Mouse (Mus musculus) heart, postnatal 0 days (tissue): ENCODE data around the gene Hhipl1. TPM values are rescaled to one million over a fixed set of nuclear protein-coding genes. Genes with fewer than 3 reads are reported as not detected.

Source experiments
- ATAC-seq: fragments of 200-750 bp; cut with Nextera tagmentation; 2 replicates; pipeline ENCODE4 v1.8.0; 2017; ENCODE audit warnings: low read depth, moderate number of reproducible peaks, moderate library complexity; ENCODE audit not compliant: insufficient read depth
- DNase-seq: peaks from one replicate; pipeline ENCODE4 v3.0.0-alpha.2; 2016; ENCODE audit warnings: low spot score
- H3K27ac ChIP-seq: fragments of 300-500 bp; sonication (generic); 2 replicates; pipeline ENCODE4 v1.5.1; 2014; ENCODE audit warnings: low read depth, mild to moderate bottlenecking
- H3K27me3 ChIP-seq: fragments of 300-500 bp; sonication (generic); 2 replicates; pipeline ENCODE4 v1.6.1; 2014; ENCODE audit warnings: low read length, mixed read lengths; ENCODE audit not compliant: control insufficient read depth, insufficient read depth
- H3K36me3 ChIP-seq: fragments of 300-500 bp; sonication (generic); replicated peaks from 2 replicates; pipeline ENCODE4 v1.6.1; 2014; ENCODE audit warnings: low read length, mixed read lengths; ENCODE audit not compliant: control insufficient read depth, insufficient read depth
- H3K4me1 ChIP-seq: fragments of 300-500 bp; sonication (generic); 2 replicates; pipeline ENCODE4 v1.6.1; 2014; ENCODE audit warnings: antibody characterized with exemption; ENCODE audit not compliant: control insufficient read depth, insufficient read depth
- H3K4me2 ChIP-seq: fragments of 300-500 bp; sonication (generic); 2 replicates; pipeline ENCODE4 v1.6.1; 2014; ENCODE audit warnings: low read depth, mild to moderate bottlenecking, low read length, moderate library complexity
- H3K4me3 ChIP-seq: fragments of 300-500 bp; sonication (generic); 2 replicates; pipeline ENCODE4 v1.5.1; 2014; ENCODE audit warnings: low read depth, low read length
- H3K9ac ChIP-seq: fragments of 300-500 bp; sonication (generic); replicated peaks from 2 replicates; pipeline ENCODE4 v1.6.1; 2014; ENCODE audit warnings: low read depth, low read length, mixed read lengths
- H3K9me3 ChIP-seq: fragments of 300-500 bp; sonication (generic); replicated peaks from 2 replicates; pipeline ENCODE4 v1.6.1; 2016; ENCODE audit warnings: low read length; ENCODE audit not compliant: control insufficient read depth
- CTCF ChIP-seq: IDR thresholded peaks from 2 replicates; pipeline ENCODE4 v1.5.1; 2016; ENCODE audit warnings: antibody characterized with exemption, control low read depth, low read depth
- EP300 ChIP-seq: IDR thresholded peaks from 2 replicates; pipeline ENCODE4 v1.6.1; 2016; ENCODE audit warnings: antibody characterized with exemption, low read depth
- WGBS: fragments of 180-500 bp; shearing (Covaris S2); extraction: QIAGEN DNeasy Blood & Tissue Kit; methylation state at CpG from one replicate; pipeline ENCODE4 v1.1.7; 2014; 5-methylcytosine and 5-hydroxymethylcytosine counted together
- polyA plus RNA-seq: library from polyadenylated mRNA; unstranded; fragments of >200 nt; fragmentation: Nextera tagmentation; extraction: Ambion mirVana; gene quantifications from 2 replicates; pipeline ENCODE4 v1.2.1, GENCODE M21; 2015
- total RNA-seq: library from RNA; depleted of rRNA; stranded (reverse); fragments of >200 nt; gene quantifications from 2 replicates; pipeline ENCODE4 v1.2.3, GENCODE M21; 2014; ENCODE audit warnings: low replicate concordance

Hhipl1 gene
- total and polyA plus RNA-seq, 2 experiments from 2014 or later, result 0.61 to 5.0 TPM

GRCm38 (mm10) chr12:108317201-108317738 is 11.2 kb downstream of the Hhipl1 start:
- H3K27me3 ChIP-seq, result peaks cover 56% of the 10 kb centered on the region
- no peak overlapping the region for H3K9ac ChIP-seq
- no peak overlapping the region for H3K4me3 ChIP-seq
- H3K27ac ChIP-seq, result no peak overlapping the region
- peaks cover 4% of the 10 kb centered on the region; the same call in 1 of the 2 replicates for H3K4me1 ChIP-seq
- H3K9me3 ChIP-seq, result no peaks in the 10 kb centered on the region
- ATAC-seq (no peak), DNase-seq (no peak)
- TF ChIP-seq CTCF (no peak), EP300 (no peak)
- H3K4me2 ChIP-seq, result no peak overlapping the region
- 21% methylated on average over 9 of the region's 9 CpGs for WGBS
- no peaks in the 10 kb centered on the region for H3K36me3 ChIP-seq

GRCm38 (mm10) chr12:108317826-108318430 is 11.9 kb downstream of the Hhipl1 start:
- Histone ChIP-seq H3K4me2 (0 out of 2 replicates have a peak overlapping the region, but pooled peaks have one; percentile 3), H3K9me3 (no peaks in the 10 kb centered on the region), H3K36me3 (no peaks in the 10 kb centered on the region), H3K4me1 (peaks cover 4% of the 10 kb centered on the region; the same call in 1 of the 2 replicates), H3K4me3 (no peak overlapping the region; the same call in 1 of the 2 replicates), H3K9ac (no peak overlapping the region), H3K27ac (no peak overlapping the region), H3K27me3 (peaks cover 56% of the 10 kb centered on the region)
- DNase-seq (no peak), ATAC-seq (no peak)
- 31% methylated on average over 18 of the region's 18 CpGs for WGBS
- no peak for TF ChIP-seq EP300
- TF ChIP-seq CTCF, result no peak

GRCm38 (mm10) chr12:108318499-108318898 is 12.4 kb downstream of the Hhipl1 start:
- 0 out of 2 replicates have a peak overlapping the region, but pooled peaks have one; percentile 3 for H3K4me2 ChIP-seq
- peaks cover 56% of the 10 kb centered on the region for H3K27me3 ChIP-seq
- no peaks in the 10 kb centered on the region for H3K9me3 ChIP-seq
- no peak overlapping the region; the same call in 1 of the 2 replicates for H3K4me3 ChIP-seq
- peaks cover 4% of the 10 kb centered on the region; the same call in 1 of the 2 replicates for H3K4me1 ChIP-seq
- H3K9ac ChIP-seq, result no peak overlapping the region
- no peak for ATAC-seq
- no peak overlapping the region for H3K27ac ChIP-seq
- 14% methylated on average over 37 of the region's 37 CpGs for WGBS
- DNase-seq, result no peak
- H3K36me3 ChIP-seq, result no peaks in the 10 kb centered on the region
- TF ChIP-seq CTCF (no peak), EP300 (no peak)

- Histone ChIP-seq H3K27ac (no peak overlapping the region), H3K9ac (no peak overlapping the region), H3K36me3 (no peaks in the 10 kb centered on the region), H3K9me3 (no peaks in the 10 kb centered on the region), H3K4me1 (peaks cover 4% of the 10 kb centered on the region; the same call in 1 of the 2 replicates), H3K4me2 (no peak overlapping the region), H3K4me3 (no peak overlapping the region), H3K27me3 (peaks cover 56% of the 10 kb centered on the region)
- peak; percentile 55 for DNase-seq
- peak; percentile 2; the same call in 1 of the 2 replicates for ATAC-seq
- 44% methylated on average over 8 of the region's 8 CpGs for WGBS
- TF ChIP-seq EP300 (no peak), CTCF (no peak)
Measured at GRCm38 (mm10) chr12:108320096-108320495, 14.0 kb downstream of the Hhipl1 start.

- Histone ChIP-seq H3K4me1 (peaks cover 7% of the 10 kb centered on the region), H3K9me3 (no peaks in the 10 kb centered on the region), H3K4me2 (no peak overlapping the region), H3K4me3 (no peak overlapping the region), H3K9ac (no peak overlapping the region), H3K36me3 (no peaks in the 10 kb centered on the region), H3K27ac (no peak overlapping the region), H3K27me3 (peaks cover 52% of the 10 kb centered on the region)
- ATAC-seq (no peak), DNase-seq (no peak)
- TF ChIP-seq CTCF (no peak), EP300 (no peak)
- 43% methylated on average over 5 of the region's 5 CpGs for WGBS
Measured at GRCm38 (mm10) chr12:108326401-108326800, 20.3 kb downstream of the Hhipl1 start.
